Mouse (Mus musculus) activated CD4-positive, CD25-positive, alpha-beta regulatory T cell, adult 4 months (primary cell): Measurements from ENCODE around the gene Chuk. TPM values are rescaled to one million over a fixed set of nuclear protein-coding genes. Genes with fewer than 3 reads are reported as not detected.
"Not testable (repeated sequence)": the region's sequence is repeated elsewhere in the genome, so short reads cannot be mapped to it uniquely, and the experiment has no call there.

Experiments
- ATAC-seq: one replicate; pipeline ENCODE4 v1.8.0; 2017
- polyA plus RNA-seq, 2 experiments: library from polyadenylated mRNA; unstranded; fragments of 100-300 nt; shearing (Covaris generic); gene quantifications; one replicate each; pipeline ENCODE4 v1.2.1; 2017

Chuk gene
- polyA plus RNA-seq = 10 to 100 TPM; 42.6 to 47.7 TPM

GRCm38 (mm10) chr19:44106831-44107660 is at the start of gene Chuk:
Chuk (minus strand) TSS chr19:44107480.
- ATAC-seq = peak; percentile 99

GRCm38 (mm10) chr19:44157005-44157404 is 49.7 kb upstream of the Chuk start:
- no peak for ATAC-seq

- no peak for ATAC-seq
Observed at GRCm38 (mm10) chr19:44153781-44154180, 46.5 kb upstream of the Chuk start.

GRCm38 (mm10) chr19:44148991-44149390 is 41.7 kb upstream of the Chuk start:
- ATAC-seq = no peak

GRCm38 (mm10) chr19:44148345-44148744 is 41.1 kb upstream of the Chuk start:
- ATAC-seq = no peak

- no peak for ATAC-seq
Observed at GRCm38 (mm10) chr19:44146951-44147350, 39.7 kb upstream of the Chuk start.

GRCm38 (mm10) chr19:44146568-44146879 is 39.2 kb upstream of the Chuk start:
- ATAC-seq = no peak

GRCm38 (mm10) chr19:44145702-44146567 is 38.7 kb upstream of the Chuk start, which contains the start of gene Bloc1s2:
Bloc1s2 (minus strand) TSS chr19:44146446.
- peak; percentile 88 for ATAC-seq

GRCm38 (mm10) chr19:44144366-44144765 is 37.1 kb upstream of the Chuk start:
- ATAC-seq = no peak

- no peak for ATAC-seq
Observed at GRCm38 (mm10) chr19:44135960-44136485, 28.7 kb upstream of the Chuk start.

GRCm38 (mm10) chr19:44135072-44135959 is 28.0 kb upstream of the Chuk start, which contains the start of gene Cwf19l1:
Cwf19l1 (minus strand) TSS chr19:44135876.
- ATAC-seq = peak; percentile 86

GRCm38 (mm10) chr19:44132917-44133316 is 25.6 kb upstream of the Chuk start:
- no peak for ATAC-seq

GRCm38 (mm10) chr19:44128560-44128959 is 21.3 kb upstream of the Chuk start:
- no peak for ATAC-seq

- ATAC-seq = no peak
Observed at GRCm38 (mm10) chr19:44127729-44128497, 20.6 kb upstream of the Chuk start.

GRCm38 (mm10) chr19:44121137-44121536 is 13.9 kb upstream of the Chuk start:
- no peak for ATAC-seq

- ATAC-seq = not testable (repeated sequence)
Observed at GRCm38 (mm10) chr19:44120686-44121085, 13.4 kb upstream of the Chuk start.

- no peak for ATAC-seq
Observed at GRCm38 (mm10) chr19:44117793-44118192, 10.5 kb upstream of the Chuk start.

- no peak for ATAC-seq
Observed at GRCm38 (mm10) chr19:44111706-44112105, 4.4 kb upstream of the Chuk start.

- ATAC-seq = no peak
Observed at GRCm38 (mm10) chr19:44110356-44110755, 3.1 kb upstream of the Chuk start.

- ATAC-seq = no peak
Observed at GRCm38 (mm10) chr19:44108996-44109395, 1.7 kb upstream of the Chuk start.
